Mouse (Mus musculus): ENCODE data around the gene Ccnq.

DNA sequence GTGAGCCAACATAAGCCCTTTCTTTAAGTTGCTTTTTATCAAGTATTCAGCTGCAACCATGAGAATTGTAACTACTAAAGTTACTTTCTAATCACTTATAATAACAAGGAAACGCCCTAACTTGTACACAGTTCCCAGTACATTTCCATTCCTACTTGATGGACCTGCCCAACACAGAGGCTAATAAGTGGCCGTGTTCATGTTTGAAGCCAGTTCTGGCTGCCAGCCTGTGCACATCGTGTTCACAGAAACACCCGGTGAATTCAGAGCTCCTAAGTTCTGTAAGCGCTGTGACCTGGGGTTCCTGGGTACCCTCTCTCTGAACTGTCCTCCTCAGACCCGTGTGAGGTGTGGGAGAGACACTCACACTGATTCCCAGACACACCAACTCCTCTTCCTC is 13.3 kb upstream of the Ccnq start:
- TF ChIP-seq GATA1 (IDR thresholded peaks at IDR 0.05; ENCODE audit: low read length) (no peak), TAL1 (IDR thresholded peaks at IDR 0.05; ENCODE audit: low read length) (no peak)
